Comparison of ENCODE assay signal across 42 mouse cellular contexts in genomic region chr4:134391636-134392035, GRCm38 (mm10). TPM values are rescaled to one million over a fixed set of nuclear protein-coding genes. Genes with fewer than 3 reads are reported as not detected.
"Had no signal": no experiment of that assay in that cellular context is flagged by ENCODE, and none has a peak within 500 bp of the region (broad histone marks: within the 10 kb centered on the region; RNA-seq: fewer than 3 reads in every experiment).

No protein-coding gene starts in this region.

- H3K4me3 ChIP-seq: limb, embryonic 12.5 days; limb, embryonic 13.5 days; limb, embryonic 15.5 days; liver, embryonic 12.5 days; liver, embryonic 13.5 days; liver, embryonic 15.5 days; lung, embryonic 15.5 days; megakaryocyte, embryonic 14.5 days; midbrain, embryonic 12.5 days; midbrain, embryonic 13.5 days; midbrain, embryonic 15.5 days; myocyte; neural tube, embryonic 12.5 days had no signal

- H3K4me1 ChIP-seq: limb, embryonic 13.5 days had no signal

- H3K27me3 ChIP-seq: limb, embryonic 12.5 days; limb, embryonic 13.5 days; limb, embryonic 15.5 days; liver, embryonic 12.5 days; liver, embryonic 13.5 days; lung, embryonic 15.5 days; midbrain, embryonic 12.5 days; midbrain, embryonic 13.5 days; midbrain, embryonic 15.5 days; neural tube, embryonic 12.5 days had no signal

- H3K9me3 ChIP-seq: limb, embryonic 10.5 days; limb, embryonic 13.5 days; limb, embryonic 15.5 days; liver, embryonic 12.5 days; liver, embryonic 15.5 days; midbrain, embryonic 12.5 days; midbrain, embryonic 13.5 days; midbrain, embryonic 15.5 days; neural tube, embryonic 12.5 days had no signal

- H3K9ac ChIP-seq: limb, embryonic 12.5 days; limb, embryonic 13.5 days; limb, embryonic 15.5 days; liver, embryonic 12.5 days; liver, embryonic 13.5 days; liver, embryonic 14.5 days; liver, embryonic 15.5 days; liver, postnatal 0 days; lung, embryonic 14.5 days; lung, embryonic 15.5 days; midbrain, embryonic 12.5 days; midbrain, embryonic 13.5 days; midbrain, embryonic 15.5 days; neural tube, embryonic 12.5 days had no signal

- H3K27ac ChIP-seq: limb, embryonic 10.5 days; limb, embryonic 12.5 days; limb, embryonic 13.5 days; limb, embryonic 15.5 days; liver, embryonic 12.5 days; liver, embryonic 13.5 days; liver, embryonic 14.5 days; liver, embryonic 15.5 days; macrophage; midbrain, embryonic 12.5 days; midbrain, embryonic 13.5 days; neural tube, embryonic 12.5 days had no signal

- DNase-seq: left cerebral cortex, postnatal 4 days; liver; liver, embryonic 13.5 days; liver, postnatal 0 days; lung, adult 18-20 months; lung, adult 2 months; lung, embryonic 14.5 days; lung, postnatal 10 days; lung, postnatal 14 days; lung, postnatal 36 days; lung, postnatal 4 days; midbrain, embryonic 14.5 days had no signal

- ATAC-seq: liver, embryonic 12.5 days; liver, postnatal 0 days; lung, postnatal 0 days; midbrain, embryonic 13.5 days; midbrain, embryonic 15.5 days; midbrain, embryonic 16.5 days had no signal

- H3K4me2 ChIP-seq: limb, embryonic 13.5 days; limb, embryonic 15.5 days; liver, embryonic 11.5 days; liver, embryonic 12.5 days; liver, embryonic 13.5 days; liver, embryonic 15.5 days; midbrain, embryonic 11.5 days; midbrain, embryonic 13.5 days; midbrain, embryonic 15.5 days had no signal

- H3K36me3 ChIP-seq: limb, embryonic 10.5 days; limb, embryonic 12.5 days; limb, embryonic 13.5 days; limb, embryonic 15.5 days; liver, embryonic 12.5 days; liver, embryonic 13.5 days; liver, embryonic 15.5 days; lung, embryonic 15.5 days; midbrain, embryonic 10.5 days; midbrain, embryonic 12.5 days; midbrain, embryonic 13.5 days; midbrain, embryonic 15.5 days; neural tube, embryonic 12.5 days had no signal

RNA-seq across cellular contexts. Expression of gene Extl1, which starts 8.0 kb away (rescaled TPM):
- total RNA-seq: megakaryocyte progenitor cell, adult 5-6 weeks; megakaryocyte-erythroid progenitor cell, adult 5-6 weeks; monocyte, adult 5-6 weeks had no signal

RNA-seq across cellular contexts. Expression of gene Slc30a2, which starts 48.7 kb away (rescaled TPM):
- total RNA-seq: left cerebral cortex, postnatal 10 days; left cerebral cortex, postnatal 25 days; left cerebral cortex, postnatal 36 days; left cerebral cortex, postnatal 4 days; megakaryocyte-erythroid progenitor cell, adult 5-6 weeks; midbrain, postnatal 0 days; monocyte, adult 5-6 weeks had no signal
- polyA plus RNA-seq: limb, embryonic 10.5 days; limb, embryonic 11.5 days; liver, adult 2 months; liver, embryonic 11.5 days; liver, embryonic 12.5 days; liver, embryonic 13.5 days; liver, postnatal 0 days; macrophage; midbrain, embryonic 11.5 days; midbrain, embryonic 14.5 days; neural tube, embryonic 11.5 days; neural tube, embryonic 12.5 days had no signal
